In genomic region chr8:3179930-3180329, GRCm38 (mm10) we compare ENCODE assay signal across 12 mouse cellular contexts.
DNase-seq lines count a peak whose midpoint lies in the region; ATAC-seq lines count a peak whose summit lies in the region.
"Had no signal": no experiment of that assay in that cellular context is flagged by ENCODE, and none has a peak within 500 bp of the region (broad histone marks: within the 10 kb centered on the region; RNA-seq: fewer than 3 reads in every experiment).

No protein-coding gene starts in this region.

- H3K9me3 ChIP-seq in hindbrain, embryonic 14.5 days (ENCODE audit: control insufficient read depth, low read length) = peaks cover 11% of the 10 kb centered on the region; the same call in 1 of the 2 replicates
- peaks cover 10% of the 10 kb centered on the region for H3K9me3 ChIP-seq in hindbrain, embryonic 10.5 days
- H3K9me3 ChIP-seq in embryonic facial prominence, embryonic 14.5 days (ENCODE audit: control insufficient read depth, low read length) = peaks cover 12% of the 10 kb centered on the region

- no peaks in the 10 kb centered on the region for H3K4me1 ChIP-seq in hindbrain, embryonic 14.5 days (replicated peaks; ENCODE audit: control insufficient read depth, insufficient read depth, low read length)
- no peaks in the 10 kb centered on the region for H3K4me1 ChIP-seq in hindbrain, embryonic 10.5 days (replicated peaks)
- no peaks in the 10 kb centered on the region for H3K4me1 ChIP-seq in embryonic facial prominence, embryonic 14.5 days (ENCODE audit: control insufficient read depth, insufficient read depth, low read length)
- H3K4me1 ChIP-seq: midbrain, embryonic 12.5 days had no signal

- H3K27ac ChIP-seq in hindbrain, embryonic 14.5 days = no peak overlapping the region
- H3K27ac ChIP-seq in hindbrain, embryonic 10.5 days = no peak overlapping the region
- H3K27ac ChIP-seq in embryonic facial prominence, embryonic 14.5 days (replicated peaks; ENCODE audit: low read depth, low read length) = no peak overlapping the region
- H3K27ac ChIP-seq: midbrain, embryonic 12.5 days had no signal

- H3K27me3 ChIP-seq in hindbrain, embryonic 14.5 days (ENCODE audit: control insufficient read depth, insufficient read depth, low read length) = no peaks in the 10 kb centered on the region
- no peaks in the 10 kb centered on the region for H3K27me3 ChIP-seq in hindbrain, embryonic 10.5 days (ENCODE audit: insufficient read depth, poor library complexity, severe bottlenecking)
- H3K27me3 ChIP-seq in embryonic facial prominence, embryonic 14.5 days (replicated peaks; ENCODE audit: control insufficient read depth, insufficient read depth, low read length) = no peaks in the 10 kb centered on the region
- H3K27me3 ChIP-seq: midbrain, embryonic 12.5 days had no signal

- no peak overlapping the region for H3K9ac ChIP-seq in hindbrain, embryonic 14.5 days
- H3K9ac ChIP-seq in embryonic facial prominence, embryonic 14.5 days (ENCODE audit: low read depth, low read length) = no peak overlapping the region
- H3K9ac ChIP-seq: midbrain, embryonic 12.5 days had no signal

- no peak overlapping the region for H3K4me3 ChIP-seq in hindbrain, embryonic 14.5 days (replicated peaks; ENCODE audit: low read length)
- H3K4me3 ChIP-seq in hindbrain, embryonic 10.5 days = no peak overlapping the region
- H3K4me3 ChIP-seq in embryonic facial prominence, embryonic 14.5 days (ENCODE audit: low read depth, low read length) = no peak overlapping the region
- H3K4me3 ChIP-seq: midbrain, embryonic 12.5 days had no signal

- peak; percentile 60 for DNase-seq in hindbrain, embryonic 14.5 days (ENCODE audit: low spot score)
- DNase-seq in hindbrain, embryonic 10.5 days (ENCODE audit: low spot score) = no peak
- peak; percentile 71 for DNase-seq in 3T3-L1 (ENCODE audit: low read depth, low spot score)
- DNase-seq in CD4-positive, CD25-positive, alpha-beta regulatory T cell, adult 2 months (ENCODE audit: low read depth, low spot score) = peak; percentile 47
- DNase-seq in embryonic facial prominence, embryonic 14.5 days (ENCODE audit: low spot score) = peak; percentile 4
- no peak for DNase-seq in thymus, postnatal 0 days (ENCODE audit: low spot score)
- DNase-seq in left cerebral cortex, postnatal 4 days = no peak
- DNase-seq: heart, postnatal 14 days; right cerebral cortex, adult 18-20 months; thymus, postnatal 25 days had no signal

- no peak overlapping the region for H3K4me2 ChIP-seq in hindbrain, embryonic 14.5 days (replicated peaks)
- no peak overlapping the region for H3K4me2 ChIP-seq in embryonic facial prominence, embryonic 14.5 days (ENCODE audit: low read depth, low read length)
- H3K4me2 ChIP-seq: midbrain, embryonic 12.5 days had no signal

- H3K36me3 ChIP-seq in hindbrain, embryonic 14.5 days (replicated peaks; ENCODE audit: control insufficient read depth, insufficient read depth) = peaks cover 55% of the 10 kb centered on the region
- peaks cover 58% of the 10 kb centered on the region for H3K36me3 ChIP-seq in hindbrain, embryonic 10.5 days
- peaks cover 49% of the 10 kb centered on the region for H3K36me3 ChIP-seq in embryonic facial prominence, embryonic 14.5 days (ENCODE audit: control insufficient read depth, insufficient read depth, low read length)

- intact Hi-C loops in left cerebral cortex, postnatal 4 days (cut with DNase I) = loop anchor here (10.0 kb wide), 1 partner anchor 155 kb away; no protein-coding TSS in a partner anchor

- WGBS in hindbrain, embryonic 14.5 days = 76% methylated on average over 1 of the region's 1 CpGs
- 76% methylated on average over 1 of the region's 1 CpGs for WGBS in hindbrain, embryonic 10.5 days
- 77% methylated on average over 1 of the region's 1 CpGs for WGBS in embryonic facial prominence, embryonic 14.5 days

- ATAC-seq in hindbrain, embryonic 14.5 days (ENCODE audit: low FRiP score) = no peak
- ATAC-seq in embryonic facial prominence, embryonic 14.5 days (ENCODE audit: low read depth) = no peak
- no peak for ATAC-seq in megakaryocyte, adult 5-6 weeks (ENCODE audit: poor library complexity, severe bottlenecking)

Comparison
In these comparisons a context has a peak if more than half of its experiments do, and no peak if none do; other contexts are left out.
1. DNase-seq: peak in hindbrain, embryonic 14.5 days (single experiment), 3T3-L1 (single experiment), CD4-positive, CD25-positive, alpha-beta regulatory T cell, adult 2 months (single experiment) and embryonic facial prominence, embryonic 14.5 days (single experiment); none in hindbrain, embryonic 10.5 days (single experiment), thymus, postnatal 0 days (single experiment) and left cerebral cortex, postnatal 4 days (single experiment).